Mouse (Mus musculus) embryonic facial prominence, embryonic 11.5 days (tissue): ENCODE data around the gene Olfr67. TPM values are rescaled to one million over a fixed set of nuclear protein-coding genes. Genes with fewer than 3 reads are reported as not detected.

Source experiments
- ATAC-seq: fragments of 200-750 bp; cut with Nextera tagmentation; replicated peaks from 2 replicates; pipeline ENCODE4 v1.8.0; 2017; ENCODE audit warnings: low read depth; ENCODE audit not compliant: insufficient number of reproducible peaks, low FRiP score, low TSS enrichment
- DNase-seq: peaks from one replicate; pipeline ENCODE4 v3.0.0-alpha.2; 2015; ENCODE audit warnings: low spot score
- H3K27ac ChIP-seq: fragments of 300-500 bp; sonication (generic); replicated peaks from 2 replicates; pipeline ENCODE4 v1.5.1; 2014; ENCODE audit warnings: mild to moderate bottlenecking, low read depth, low read length, control low read depth
- H3K27me3 ChIP-seq: fragments of 300-500 bp; sonication (generic); 2 replicates; pipeline ENCODE4 v1.6.1; 2014; ENCODE audit warnings: mild to moderate bottlenecking, low read length, moderate library complexity, mixed read lengths; ENCODE audit not compliant: control insufficient read depth, insufficient read depth
- H3K36me3 ChIP-seq: fragments of 300-500 bp; sonication (generic); replicated peaks from 2 replicates; pipeline ENCODE4 v1.6.1; 2014; ENCODE audit warnings: low read depth, mild to moderate bottlenecking, low read length, moderate library complexity, mixed read lengths; ENCODE audit not compliant: control insufficient read depth, insufficient read depth
- H3K4me1 ChIP-seq: fragments of 300-500 bp; sonication (generic); 2 replicates; pipeline ENCODE4 v1.6.1; 2014; ENCODE audit warnings: low read length, mixed read lengths; ENCODE audit not compliant: control insufficient read depth, insufficient read depth
- H3K4me2 ChIP-seq: fragments of 300-500 bp; sonication (generic); 2 replicates; pipeline ENCODE4 v1.6.1; 2014; ENCODE audit warnings: low read depth, mild to moderate bottlenecking, control low read depth, low read length, moderate library complexity
- H3K4me3 ChIP-seq: fragments of 300-500 bp; sonication (generic); 2 replicates; pipeline ENCODE4 v1.5.1; 2014; ENCODE audit warnings: low read depth, low read length, control low read depth
- H3K9ac ChIP-seq: fragments of 300-500 bp; sonication (generic); replicated peaks from 2 replicates; pipeline ENCODE4 v1.6.1; 2014; ENCODE audit warnings: mild to moderate bottlenecking, control low read depth, low read length
- H3K9me3 ChIP-seq: fragments of 300-500 bp; sonication (generic); replicated peaks from 2 replicates; pipeline ENCODE4 v1.6.1; 2016; ENCODE audit warnings: mild to moderate bottlenecking, low read length, inconsistent platforms, mixed read lengths; ENCODE audit not compliant: control insufficient read depth
- WGBS: fragments of 180-500 bp; shearing (Covaris S2); extraction: QIAGEN DNeasy Blood & Tissue Kit; methylation state at CpG from one replicate; pipeline ENCODE4 v1.1.7; 2014; 5-methylcytosine and 5-hydroxymethylcytosine counted together
- polyA plus RNA-seq: library from polyadenylated mRNA; unstranded; fragments of >200 nt; fragmentation: Nextera tagmentation; extraction: Ambion mirVana; gene quantifications from 2 replicates; pipeline ENCODE4 v1.2.1, GENCODE M21; 2014

Olfr67 gene
- polyA plus RNA-seq, 1 experiment from 2014 or later: not detected

GRCm38 (mm10) chr7:103757233-103757632 is 34.4 kb downstream of the Olfr67 start, which contains the start of gene Olfr630:
Gene Olfr630, minus strand, starts transcription at chr7:103757333.
- DNase-seq (no peak), ATAC-seq (no peak)
- Histone ChIP-seq H3K4me3 (no peak within 1 kb of the TSS), H3K4me2 (no peak within 1 kb of the TSS), H3K36me3 (no peaks in the 10 kb centered on the region), H3K9ac (no peak within 1 kb of the TSS), H3K27ac (no peak within 1 kb of the TSS), H3K4me1 (no peaks in the 10 kb centered on the region), H3K27me3 (no peaks in the 10 kb centered on the region), H3K9me3 (no peaks in the 10 kb centered on the region)
- 45% methylated on average over 2 of the region's 2 CpGs for WGBS

DNA sequence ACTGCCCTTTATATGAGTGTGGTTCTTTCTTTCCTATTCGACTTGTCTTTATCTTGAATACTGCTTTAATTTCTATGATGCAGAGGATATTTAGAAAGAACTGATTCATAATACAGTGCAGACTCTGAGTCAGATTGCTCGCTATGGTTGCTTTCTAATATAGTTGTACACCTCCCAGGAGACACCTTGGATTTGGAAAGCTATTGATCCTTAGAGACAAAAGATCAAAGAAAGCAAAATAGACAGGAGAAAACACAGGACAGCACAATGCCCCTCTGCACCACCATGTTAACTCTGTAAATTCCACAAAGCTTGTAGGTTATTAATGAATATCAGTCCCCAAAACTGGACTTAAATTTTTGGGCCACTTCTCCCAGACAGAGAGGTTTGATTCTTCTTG is 46.8 kb downstream of the Olfr67 start, which contains the start of gene Olfr629:
Gene Olfr629 (minus strand): TSS at position 101 of the 400 bp plus-strand sequence.
- Histone ChIP-seq H3K9ac (no peak within 1 kb of the TSS), H3K27ac (no peak within 1 kb of the TSS), H3K4me1 (no peaks in the 10 kb centered on the region), H3K4me2 (no peak within 1 kb of the TSS), H3K27me3 (no peaks in the 10 kb centered on the region), H3K36me3 (no peaks in the 10 kb centered on the region), H3K9me3 (no peaks in the 10 kb centered on the region), H3K4me3 (no peak within 1 kb of the TSS)
- ATAC-seq (no peak), DNase-seq (no peak)
- WGBS: 80% methylated on average over 2 of the region's 2 CpGs

Other genes with a start within 250 kb of the Olfr67 start
- gene Olfr612, start 249.1 kb downstream of the Olfr67 start, polyA plus RNA-seq: not detected in 2 replicates
- not detected in 2 replicates for gene Olfr613, start 243.7 kb downstream of the Olfr67 start, polyA plus RNA-seq
- gene Olfr615, start 235.7 kb downstream of the Olfr67 start, polyA plus RNA-seq: not detected in 2 replicates
- not detected in 2 replicates for gene Olfr616, start 222.7 kb downstream of the Olfr67 start, polyA plus RNA-seq
- gene Olfr617, start 218.8 kb downstream of the Olfr67 start, polyA plus RNA-seq: not detected in 2 replicates
- not detected in 2 replicates for gene Olfr618, start 201.7 kb downstream of the Olfr67 start, polyA plus RNA-seq
- not detected in 2 replicates for gene Olfr619, start 191.2 kb downstream of the Olfr67 start, polyA plus RNA-seq
- gene Olfr620, start 179.3 kb downstream of the Olfr67 start, polyA plus RNA-seq: not detected in 2 replicates
- gene Olfr622, start 149.1 kb downstream of the Olfr67 start, polyA plus RNA-seq: not detected in 2 replicates
- not detected in 2 replicates for gene Olfr623, start 128.1 kb downstream of the Olfr67 start, polyA plus RNA-seq
- gene Olfr624, start 120.6 kb downstream of the Olfr67 start, polyA plus RNA-seq: 0.03 and 0.08 TPM in 2 replicates
- not detected in 2 replicates for gene Olfr625-ps1, start 109.1 kb downstream of the Olfr67 start, polyA plus RNA-seq
- gene Olfr243, start 77.2 kb downstream of the Olfr67 start, polyA plus RNA-seq: not detected in 2 replicates
- not detected in 2 replicates for gene Olfr628, start 61.4 kb downstream of the Olfr67 start, polyA plus RNA-seq
- not detected in 2 replicates for gene Olfr629, start 46.9 kb downstream of the Olfr67 start, polyA plus RNA-seq
- gene Olfr630, start 34.5 kb downstream of the Olfr67 start, polyA plus RNA-seq: not detected in 2 replicates
- not detected in 2 replicates for gene Olfr69, start 20.2 kb downstream of the Olfr67 start, polyA plus RNA-seq
- gene Olfr68, start 12.1 kb downstream of the Olfr67 start, polyA plus RNA-seq: not detected in 2 replicates
- gene Hbb-bt, start 22.2 kb upstream of the Olfr67 start, polyA plus RNA-seq: 629 and 683 TPM in 2 replicates
- gene Hbb-bs, start 36.3 kb upstream of the Olfr67 start, polyA plus RNA-seq: 224 and 252 TPM in 2 replicates
- gene Hbb-bh2, start 48.7 kb upstream of the Olfr67 start, polyA plus RNA-seq: not detected in 2 replicates
- 2,335 TPM in 2 replicates for gene Hbb-bh1, start 51.3 kb upstream of the Olfr67 start, polyA plus RNA-seq
- 9,508 and 10,275 TPM in 2 replicates for gene Hbb-y, start 61.4 kb upstream of the Olfr67 start, polyA plus RNA-seq
- not detected in 2 replicates for gene Olfr66, start 94.4 kb upstream of the Olfr67 start, polyA plus RNA-seq
- not detected in 2 replicates for gene Olfr64, start 102.7 kb upstream of the Olfr67 start, polyA plus RNA-seq
- gene Olfr65, start 111.7 kb upstream of the Olfr67 start, polyA plus RNA-seq: not detected in 2 replicates
- gene Olfr631, start 137.0 kb upstream of the Olfr67 start, polyA plus RNA-seq: not detected in 2 replicates
- not detected in 2 replicates for gene Olfr632, start 142.5 kb upstream of the Olfr67 start, polyA plus RNA-seq
- gene Olfr633, start 152.6 kb upstream of the Olfr67 start, polyA plus RNA-seq: not detected in 2 replicates
- gene Olfr635, start 179.3 kb upstream of the Olfr67 start, polyA plus RNA-seq: not detected in 2 replicates
- gene Olfr638, start 206.9 kb upstream of the Olfr67 start, polyA plus RNA-seq: not detected in 2 replicates
- not detected in 2 replicates for gene Olfr639, start 225.5 kb upstream of the Olfr67 start, polyA plus RNA-seq
- gene Olfr640, start 233.8 kb upstream of the Olfr67 start, polyA plus RNA-seq: not detected in 2 replicates
- gene Olfr641, start 243.6 kb upstream of the Olfr67 start, polyA plus RNA-seq: not detected in 2 replicates